Mouse (Mus musculus): Measurements from ENCODE around the gene Hist1h3g.
A peak's percentile ranks its signal among the peaks of the same experiment; 100 is the strongest.

Gene Hist1h3g

DNA sequence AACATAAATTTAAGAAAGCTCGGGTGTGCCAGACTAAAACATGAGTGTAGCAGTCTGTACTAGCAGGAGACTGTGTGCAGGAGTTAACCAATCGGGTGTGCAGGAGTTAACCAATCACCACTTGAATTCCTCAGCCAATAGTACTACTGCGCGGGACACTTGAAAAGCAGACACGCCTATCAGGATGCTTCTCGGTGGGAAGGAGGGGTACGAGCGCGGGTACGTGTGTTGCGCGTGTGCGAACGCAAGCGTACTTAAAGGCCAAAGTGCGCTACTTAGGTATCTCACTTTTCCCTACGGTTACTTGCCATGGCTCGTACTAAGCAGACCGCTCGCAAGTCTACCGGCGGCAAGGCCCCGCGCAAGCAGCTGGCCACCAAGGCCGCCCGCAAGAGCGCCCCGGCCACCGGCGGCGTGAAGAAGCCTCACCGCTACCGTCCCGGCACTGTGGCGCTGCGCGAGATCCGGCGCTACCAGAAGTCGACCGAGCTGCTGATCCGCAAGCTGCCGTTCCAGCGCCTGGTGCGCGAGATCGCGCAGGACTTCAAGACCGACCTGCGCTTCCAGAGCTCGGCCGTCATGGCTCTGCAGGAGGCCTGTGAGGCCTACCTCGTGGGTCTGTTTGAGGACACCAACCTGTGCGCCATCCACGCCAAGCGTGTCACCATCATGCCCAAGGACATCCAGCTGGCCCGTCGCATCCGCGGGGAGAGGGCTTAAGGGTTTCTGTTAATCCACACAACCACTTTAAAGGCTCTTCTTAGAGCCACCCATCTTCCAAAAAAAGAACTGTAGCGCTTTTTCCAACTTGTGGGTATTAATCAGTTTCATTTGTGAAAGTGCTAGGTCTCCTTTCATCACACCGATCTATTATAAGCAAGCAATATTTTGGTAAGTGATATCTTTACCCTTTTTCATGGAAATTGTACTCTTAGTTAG, at the start of gene Hist1h3g:
Gene Hist1h3g (plus strand): TSS at position 286 of the 939 bp plus-strand sequence.
- DNase-seq, result peak; percentile 88

DNA sequence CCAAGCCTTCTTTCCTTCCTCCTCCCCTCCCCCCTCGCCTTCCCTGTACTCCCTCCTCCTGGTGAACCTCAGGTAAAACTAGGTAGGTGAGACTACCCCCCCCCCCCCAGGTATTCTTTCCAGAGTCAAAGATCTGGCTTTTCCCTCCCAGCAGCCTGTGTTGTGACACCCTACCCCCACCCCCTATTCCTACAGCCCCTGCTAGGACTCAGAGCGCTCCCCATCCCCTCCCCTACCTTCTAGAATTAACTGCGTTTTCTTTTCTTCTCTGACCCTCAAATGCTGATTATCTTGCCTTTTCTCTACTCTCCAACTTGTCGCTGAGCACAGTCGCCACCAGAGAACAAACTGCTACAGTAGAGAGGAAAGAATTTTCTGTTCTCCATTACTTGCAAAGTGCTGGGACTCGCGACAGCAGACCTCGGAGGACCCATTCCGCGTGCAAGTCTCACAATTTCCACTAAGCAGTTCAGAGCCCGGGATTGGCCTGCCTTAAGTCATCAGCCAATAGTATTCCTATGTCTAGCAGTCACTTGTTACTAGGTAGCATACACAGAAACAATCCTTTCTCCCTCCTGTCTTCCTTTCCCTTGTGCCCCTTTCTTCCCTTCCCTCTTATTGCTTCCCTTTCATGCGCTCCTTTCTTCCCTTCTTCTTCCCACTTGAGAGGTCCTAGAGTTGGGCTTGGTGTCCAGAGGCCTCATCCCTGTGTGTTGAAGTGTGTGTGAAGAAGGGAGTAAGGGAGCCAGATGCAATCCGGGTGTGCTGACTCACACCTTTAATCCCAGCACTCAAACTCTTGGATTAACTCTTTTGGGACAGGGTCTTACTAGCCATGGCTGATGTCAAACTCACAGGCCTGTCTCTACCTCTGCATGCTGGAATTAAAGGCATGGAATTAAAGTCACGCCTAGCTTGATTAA, 46.6 kb upstream of the Hist1h3g start, which contains the start of gene Btn2a2:
Gene Btn2a2 (minus strand): TSS at position 458 of the 923 bp plus-strand sequence.
- DNase-seq, result peak; percentile 39

DNA sequence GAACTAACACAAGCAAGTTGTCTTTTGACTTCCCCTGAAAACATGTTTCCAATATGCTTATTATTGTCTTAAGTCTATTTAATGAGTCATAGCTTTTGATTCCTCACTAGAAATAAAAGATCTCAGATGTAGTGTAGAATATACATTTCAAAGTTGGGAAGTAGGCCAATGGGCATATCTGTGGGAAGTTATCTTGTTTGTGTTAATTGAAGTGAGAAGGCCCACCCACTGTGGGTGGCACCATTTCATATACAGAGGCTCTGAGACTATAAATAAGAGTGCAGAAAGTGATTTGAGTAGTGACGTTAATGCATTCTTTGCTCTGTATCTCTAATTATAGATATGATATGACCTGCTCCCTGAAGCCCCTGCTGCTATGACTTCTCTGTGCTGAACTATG, 44.4 kb upstream of the Hist1h3g start:
- DNase-seq, result no peak

DNA sequence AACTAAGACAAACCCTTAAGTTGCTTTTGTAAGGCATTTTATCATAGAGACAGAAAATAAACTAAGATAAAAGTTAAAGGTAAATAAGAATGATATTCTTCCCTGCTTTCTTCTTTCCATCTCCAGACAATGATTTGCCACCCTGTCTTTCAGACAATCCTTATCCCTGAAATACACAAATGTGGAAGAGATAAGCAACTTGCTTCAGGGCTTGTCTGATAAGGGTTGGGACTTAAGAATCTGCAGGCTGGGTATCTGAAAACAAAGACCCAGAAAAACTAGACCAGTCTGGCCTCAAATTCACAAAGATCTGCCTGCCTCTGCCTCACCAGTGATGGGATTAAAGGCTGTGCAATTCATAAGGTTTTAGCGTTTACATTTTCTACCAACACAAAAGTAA, 44.0 kb upstream of the Hist1h3g start:
- no peak for DNase-seq

DNA sequence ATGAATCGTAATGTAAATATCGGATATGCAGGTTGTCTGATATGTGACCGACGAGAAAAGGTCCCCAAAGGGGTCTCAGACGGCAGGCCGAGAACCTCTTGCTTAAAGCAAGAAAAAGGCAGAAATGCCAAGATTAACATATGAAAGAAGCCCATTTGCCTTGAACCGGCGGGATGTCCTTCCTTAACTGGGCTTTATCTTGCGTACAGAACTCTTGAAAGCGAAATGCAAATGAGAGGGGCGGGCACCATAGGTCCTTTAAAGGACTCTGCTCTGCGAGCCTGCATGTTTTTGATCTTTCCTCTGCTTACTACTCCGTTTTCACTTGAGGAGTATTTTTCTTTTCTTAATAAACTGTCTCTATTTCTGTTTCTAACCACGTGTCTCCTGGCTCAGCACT, 43.2 kb upstream of the Hist1h3g start:
- no peak for DNase-seq

DNA sequence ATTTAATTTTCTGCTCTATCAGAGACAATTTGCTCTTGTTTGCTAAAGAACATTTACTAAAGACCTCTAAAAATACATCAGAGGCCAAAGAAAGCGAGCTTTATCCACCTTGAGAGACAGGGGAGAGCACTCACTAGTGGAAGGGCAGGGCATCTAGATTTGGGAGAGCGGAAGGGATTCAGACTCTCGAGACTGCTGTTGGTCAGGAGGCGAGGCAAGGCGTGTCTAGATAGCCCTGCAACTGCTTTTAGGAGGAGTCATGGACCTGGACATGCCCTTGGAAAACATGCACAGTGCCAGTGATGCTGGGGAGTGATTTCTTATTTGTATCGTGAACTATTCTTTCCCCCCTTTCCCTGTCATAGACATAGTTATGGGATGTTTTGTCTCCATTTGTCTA, 39.7 kb upstream of the Hist1h3g start:
- no peak for DNase-seq

DNA sequence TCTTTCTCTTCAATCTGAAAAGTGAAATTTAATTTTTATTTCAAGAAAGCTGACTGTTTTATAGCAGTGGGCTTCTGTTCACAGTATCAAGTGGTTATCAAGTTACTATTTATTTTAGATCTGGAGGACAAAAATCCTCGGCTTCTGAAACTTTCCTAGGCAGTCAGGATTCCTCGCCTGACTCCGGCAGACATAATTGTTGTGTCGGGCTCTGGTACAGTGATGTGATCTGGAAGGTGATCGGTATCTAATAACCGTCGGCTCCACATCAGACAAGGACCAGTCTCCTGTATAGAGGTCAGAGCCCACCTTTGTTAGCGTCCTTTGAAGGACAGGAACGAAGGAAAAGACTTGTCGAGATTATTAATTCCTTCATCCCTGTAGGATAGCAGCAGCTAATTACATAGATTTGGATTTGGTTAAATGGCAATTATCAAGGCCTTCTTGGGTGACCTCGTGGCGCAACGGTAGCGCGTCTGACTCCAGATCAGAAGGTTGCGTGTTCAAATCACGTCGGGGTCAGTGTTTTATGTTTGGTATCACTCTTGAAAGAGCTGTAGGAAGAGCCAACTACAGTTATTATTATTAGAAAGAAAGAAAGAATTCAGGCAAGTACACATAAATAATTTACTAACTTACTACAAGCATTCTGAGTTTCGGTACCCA, 37.4 kb upstream of the Hist1h3g start:
- DNase-seq, result peak; percentile 7

DNA sequence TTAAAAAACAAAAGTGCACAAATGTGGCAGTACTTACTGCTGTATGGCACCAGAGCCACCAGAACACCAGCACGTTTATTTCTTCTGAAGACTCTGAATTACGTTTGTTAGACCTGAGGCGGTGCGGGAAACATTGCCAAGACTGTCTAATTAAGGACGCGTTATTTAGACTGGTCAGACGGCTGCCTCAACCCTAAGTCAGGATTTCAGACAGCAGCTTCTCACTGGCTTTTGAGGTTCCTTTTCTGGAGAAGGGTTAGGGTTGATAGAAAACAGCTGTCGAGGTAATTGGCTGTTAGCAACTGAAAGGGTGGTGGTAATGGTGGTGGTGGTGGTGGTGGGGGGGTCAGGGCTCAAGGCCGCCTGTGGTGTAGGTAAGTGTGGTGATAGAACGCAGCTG, 36.6 kb upstream of the Hist1h3g start:
- peak; percentile 3 for DNase-seq

DNA sequence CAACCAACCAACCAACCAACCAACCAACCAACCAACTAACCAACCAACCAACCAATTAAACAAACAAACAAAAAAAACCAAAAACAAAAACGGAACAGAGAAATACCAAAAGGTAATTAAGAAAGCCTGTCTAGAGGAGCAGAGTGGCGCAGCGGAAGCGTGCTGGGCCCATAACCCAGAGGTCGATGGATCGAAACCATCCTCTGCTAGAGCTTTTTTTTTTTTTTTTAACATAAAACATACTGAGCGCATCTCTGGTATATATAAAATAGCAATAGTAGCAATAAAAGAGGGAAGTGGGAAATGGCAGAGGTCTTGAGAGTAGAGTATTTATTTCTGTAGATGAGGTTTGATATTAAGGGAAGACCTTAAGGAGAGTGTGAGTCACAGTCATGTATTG, 35.3 kb upstream of the Hist1h3g start:
- no peak for DNase-seq

DNA sequence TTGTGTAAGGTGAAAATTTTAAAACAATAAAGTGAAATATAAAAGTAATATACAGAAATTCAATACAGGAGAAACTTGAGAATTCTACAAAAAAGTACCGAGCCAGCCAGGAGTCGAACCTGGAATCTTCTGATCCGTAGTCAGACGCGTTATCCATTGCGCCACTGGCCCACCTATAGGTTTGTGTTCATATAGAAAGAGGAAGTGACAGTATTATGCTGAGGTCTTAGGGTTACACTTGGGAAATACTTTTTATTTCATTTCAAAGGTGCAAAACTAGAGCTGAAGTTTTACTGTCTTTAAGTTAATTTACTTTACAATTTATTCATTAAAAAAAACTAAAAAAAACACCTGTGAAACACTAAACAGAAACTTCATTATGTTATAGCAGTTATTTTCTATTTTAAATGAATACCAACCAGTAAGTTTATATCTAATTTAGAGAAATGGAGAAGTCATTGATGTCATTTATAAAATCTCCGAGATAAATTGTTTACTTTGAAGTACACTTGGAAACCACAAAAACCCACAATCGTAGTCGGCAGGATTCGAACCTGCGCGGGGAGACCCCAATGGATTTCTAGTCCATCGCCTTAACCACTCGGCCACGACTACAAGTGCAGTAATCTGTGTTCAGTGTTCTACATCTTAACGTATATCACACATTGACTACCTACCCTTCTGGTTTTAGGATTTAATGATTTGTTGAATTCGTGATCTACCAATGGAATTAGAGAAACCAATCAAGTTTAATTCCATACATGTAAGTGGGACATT, 34.6 kb upstream of the Hist1h3g start:
- DNase-seq, result no peak

DNA sequence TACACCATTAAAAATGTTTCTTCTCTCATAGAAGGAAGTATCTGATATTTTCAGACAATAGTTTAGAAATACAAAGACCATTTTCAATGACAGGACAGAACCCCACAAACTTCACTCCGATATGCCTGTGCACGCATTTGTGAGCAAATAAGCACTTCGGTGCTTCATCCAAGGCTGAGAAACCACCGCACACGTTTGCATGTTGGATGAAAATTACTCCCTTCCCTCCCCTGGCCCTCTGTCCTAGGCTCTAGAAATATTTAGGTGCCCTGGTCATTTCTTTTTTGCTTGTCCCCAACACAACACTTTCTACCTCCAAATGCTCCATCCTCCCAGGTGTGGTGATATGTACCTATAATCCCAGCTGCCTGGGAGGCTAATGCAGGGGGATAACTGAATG, 33.7 kb upstream of the Hist1h3g start:
- DNase-seq, result no peak

DNA sequence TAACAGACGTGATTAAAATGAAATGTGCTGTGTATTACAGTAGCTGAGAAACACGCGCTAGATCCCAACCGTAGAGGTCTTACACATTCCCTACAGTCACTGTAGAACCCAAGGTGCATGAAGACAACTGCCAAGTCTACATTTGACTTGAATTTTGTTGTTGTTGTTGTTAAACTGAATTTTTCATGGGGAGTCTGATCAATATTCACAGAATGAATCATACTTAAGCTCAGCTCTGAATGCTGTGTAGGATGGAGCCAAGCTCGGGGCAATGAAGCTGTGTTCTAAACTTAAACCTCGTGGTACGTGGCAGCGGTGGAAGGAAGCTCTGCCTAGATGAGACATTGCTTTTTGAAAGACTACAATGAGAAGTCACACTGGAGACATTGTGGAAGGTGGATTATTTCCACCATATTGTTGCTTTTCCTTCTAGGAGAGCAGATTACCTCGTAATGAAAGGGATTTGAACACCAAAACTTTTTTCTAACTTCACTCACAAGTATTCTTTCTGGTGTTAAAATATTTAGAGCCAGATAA, 33.1 kb upstream of the Hist1h3g start:
- DNase-seq, result no peak

DNA sequence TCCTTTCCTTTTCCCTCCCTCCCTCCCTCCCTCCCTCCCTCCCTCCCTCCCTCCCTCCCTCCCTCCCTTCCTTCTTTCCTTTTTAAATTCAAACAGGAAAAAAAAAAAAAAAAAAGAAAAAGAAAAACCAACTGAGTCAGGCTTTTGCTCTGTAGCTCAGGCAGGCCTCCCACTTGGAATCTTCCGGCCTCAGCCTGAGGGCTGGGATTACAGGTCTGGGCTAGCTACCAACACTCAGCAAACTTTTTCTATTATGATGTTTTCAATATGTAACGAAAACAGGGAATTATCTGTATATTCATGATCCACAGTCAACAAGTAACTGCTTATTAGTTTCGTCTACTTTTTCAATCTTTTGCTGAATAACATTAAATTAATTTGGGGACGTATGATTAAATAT, 32.3 kb upstream of the Hist1h3g start:
- DNase-seq, result no peak

DNA sequence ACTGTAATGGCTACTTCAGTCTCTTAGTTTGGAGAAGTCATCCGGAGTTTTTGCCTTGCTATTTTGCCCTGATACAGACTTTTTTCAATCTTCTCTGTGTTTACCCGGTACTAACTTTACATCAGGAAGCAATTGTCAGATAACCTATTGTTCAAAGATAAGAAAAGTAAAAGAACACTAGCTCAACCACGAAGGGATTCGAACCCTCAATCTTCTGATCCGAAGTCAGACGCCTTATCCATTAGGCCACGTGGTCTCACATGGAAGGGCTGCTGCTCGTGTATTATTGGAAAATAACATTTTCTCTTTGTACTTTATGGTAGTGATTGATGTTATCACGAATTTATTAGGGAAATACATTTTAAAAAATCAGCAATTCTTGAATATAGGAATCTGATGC, 31.4 kb upstream of the Hist1h3g start:
- peak; percentile 55 for DNase-seq

DNA sequence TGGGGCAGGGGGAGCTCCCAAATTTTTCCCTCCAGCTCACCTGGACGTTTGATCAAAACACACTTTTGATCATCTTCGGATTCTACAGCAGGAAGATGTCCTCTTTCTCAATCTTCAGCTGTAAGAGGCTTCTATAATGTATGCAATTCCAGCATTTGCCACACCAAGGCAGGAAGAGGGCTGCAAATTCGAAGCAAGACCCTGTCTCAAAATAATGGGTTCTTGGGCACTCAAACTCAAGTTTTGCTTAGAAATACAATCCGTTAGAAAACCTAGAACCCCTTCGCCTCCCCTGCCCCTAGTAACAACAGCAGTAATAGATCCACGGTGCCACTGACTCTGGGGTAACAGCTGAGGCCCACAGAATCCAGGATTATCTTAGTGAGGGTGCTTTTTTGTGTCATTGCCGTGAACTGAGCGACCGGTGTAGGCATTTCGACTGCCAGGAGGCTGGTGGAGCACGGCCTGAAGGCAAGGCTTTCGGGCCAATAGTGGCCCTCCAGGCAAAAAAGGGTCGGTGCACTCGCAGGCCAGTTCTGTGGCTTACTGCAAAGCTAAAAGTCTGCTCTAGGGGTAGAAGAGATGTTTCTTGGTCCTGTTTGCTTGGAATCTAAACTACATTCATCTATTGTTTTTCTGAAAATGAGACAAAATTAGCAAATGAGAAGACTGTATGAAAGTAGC, 29.4 kb upstream of the Hist1h3g start:
- DNase-seq, result no peak

DNA sequence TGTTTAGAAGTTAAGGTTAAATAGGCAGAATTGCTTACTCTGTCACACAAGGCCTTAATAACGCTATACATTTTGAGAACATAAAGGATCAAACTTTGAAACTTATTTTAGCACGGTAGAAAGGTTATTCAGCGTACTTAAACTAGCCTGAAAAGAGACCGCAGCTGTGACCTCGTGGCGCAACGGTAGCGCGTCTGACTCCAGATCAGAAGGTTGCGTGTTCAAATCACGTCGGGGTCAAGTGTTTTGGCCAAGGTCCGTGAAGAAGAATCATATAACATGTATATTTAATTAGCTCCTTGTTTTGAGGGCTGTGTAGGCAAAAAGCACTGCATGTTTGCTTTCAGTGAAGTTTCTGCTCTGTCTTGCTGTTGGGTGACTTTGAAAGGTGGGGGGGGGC, 28.9 kb upstream of the Hist1h3g start:
- DNase-seq, result no peak

DNA sequence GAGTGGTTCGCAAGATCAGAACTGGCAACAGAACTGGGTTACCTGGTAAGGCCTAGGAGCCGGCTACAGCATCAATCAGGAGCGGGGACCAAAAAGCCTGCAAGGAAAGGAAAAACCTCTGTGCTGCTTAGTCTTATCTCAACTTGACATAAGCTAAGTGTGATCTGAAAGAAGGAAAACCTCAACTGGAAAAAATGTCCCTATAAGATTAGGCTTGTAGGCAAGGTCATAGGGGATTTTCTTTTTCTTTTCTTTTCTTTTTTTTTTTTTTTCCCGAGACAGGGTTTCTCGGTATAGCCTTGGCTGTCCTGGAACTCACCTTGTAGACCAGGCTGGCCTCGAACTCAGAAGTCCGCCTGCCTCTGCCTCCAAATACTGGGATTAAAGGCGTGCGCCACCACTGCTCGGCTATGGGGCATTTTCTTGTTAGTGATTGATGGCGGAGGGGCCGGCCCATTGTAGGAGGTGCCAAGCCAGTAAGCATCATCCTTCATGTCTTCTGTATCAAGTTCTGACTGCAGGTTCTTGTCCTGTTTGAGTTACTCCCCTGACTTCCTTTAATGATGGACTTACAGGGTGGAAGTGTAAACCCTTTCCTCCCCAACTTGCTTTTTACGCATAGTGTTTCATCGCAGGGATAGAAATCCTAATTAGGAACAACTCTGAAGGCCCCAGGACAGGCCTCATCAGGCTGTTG, 28.3 kb upstream of the Hist1h3g start:
- no peak for DNase-seq

DNA sequence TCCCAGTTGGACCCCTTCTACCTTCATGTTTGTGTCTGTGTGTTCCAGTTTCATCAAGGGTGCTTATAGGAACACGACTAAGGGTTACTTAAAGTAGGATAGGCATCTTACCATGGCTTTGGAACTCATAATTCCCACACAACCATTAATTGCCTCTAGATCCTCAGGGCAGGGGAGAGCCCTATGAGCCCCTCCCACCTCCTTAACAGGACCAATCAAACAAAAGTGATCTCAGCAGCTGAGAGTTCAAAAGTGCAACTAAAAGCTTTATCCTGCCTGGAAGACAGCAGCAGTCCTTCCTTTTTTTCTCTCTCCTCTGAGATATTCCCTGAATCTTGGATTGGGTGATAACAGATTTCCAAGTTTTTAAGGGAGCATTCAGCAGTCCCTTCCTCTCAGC, 25.1 kb upstream of the Hist1h3g start:
- no peak for DNase-seq

DNA sequence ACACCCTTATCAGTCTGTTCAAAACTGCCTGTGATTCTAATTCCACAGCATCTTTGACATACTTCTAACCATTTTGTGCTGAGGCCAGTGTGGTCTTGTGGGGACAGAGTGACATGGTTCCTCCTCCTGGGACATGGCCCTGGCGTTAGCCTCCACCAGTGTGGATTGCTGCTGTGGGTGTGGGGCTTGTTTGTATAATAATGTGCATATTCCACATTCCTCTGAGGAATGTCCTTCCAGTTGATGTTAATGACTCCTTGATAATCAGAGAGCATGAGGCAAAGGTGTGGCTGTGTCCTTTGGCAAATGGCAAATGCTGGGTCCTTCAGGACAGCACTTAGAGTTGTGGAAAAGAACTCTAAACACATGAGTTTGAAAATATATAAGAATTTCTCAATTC, 21.7 kb upstream of the Hist1h3g start:
- no peak for DNase-seq

DNA sequence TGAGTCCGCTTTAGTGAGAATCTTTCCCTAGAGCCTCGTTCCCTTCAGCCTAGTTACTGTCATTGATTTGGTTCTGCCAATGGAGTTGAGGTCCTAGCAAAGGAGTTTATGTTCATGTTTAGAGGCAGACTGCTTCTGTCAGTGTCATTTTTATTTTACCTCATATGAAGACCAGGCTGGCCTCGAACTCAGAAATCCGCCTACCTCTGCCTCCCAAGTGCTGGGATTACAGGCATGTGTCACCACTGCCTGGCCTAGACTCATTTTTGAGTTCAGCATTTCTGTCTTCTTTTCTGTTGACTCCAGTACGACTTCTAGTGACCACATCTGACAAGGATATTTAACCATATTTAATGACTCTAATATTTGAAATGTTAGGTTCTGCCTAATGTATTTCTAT, 19.9 kb upstream of the Hist1h3g start:
- DNase-seq, result no peak

All from lung, postnatal 14 days (tissue).